Mouse (Mus musculus) heart, embryonic 12.5 days (tissue): ENCODE results near the gene Sox12. TPM values are rescaled to one million over a fixed set of nuclear protein-coding genes. Genes with fewer than 3 reads are reported as not detected.
"Not testable (repeated sequence)": the region's sequence is repeated elsewhere in the genome, so short reads cannot be mapped to it uniquely, and the experiment has no call there.

ENCODE experiments used
- ATAC-seq: fragments of 200-750 bp; cut with Nextera tagmentation; 2 replicates; pipeline ENCODE4 v1.8.0; 2017; ENCODE audit warnings: moderate TSS enrichment, moderate library complexity; ENCODE audit not compliant: insufficient number of reproducible peaks, low FRiP score
- H3K27ac ChIP-seq: fragments of 300-500 bp; sonication (generic); 2 replicates; pipeline ENCODE4 v1.5.1; 2016; ENCODE audit warnings: mild to moderate bottlenecking, moderate library complexity; ENCODE audit not compliant: poor library complexity, severe bottlenecking
- H3K27me3 ChIP-seq: fragments of 300-500 bp; sonication (generic); replicated peaks from 2 replicates; pipeline ENCODE4 v1.6.1; 2016; ENCODE audit warnings: mild to moderate bottlenecking, moderate library complexity
- H3K36me3 ChIP-seq: fragments of 300-500 bp; sonication (generic); 2 replicates; pipeline ENCODE4 v1.6.1; 2016; ENCODE audit warnings: mild to moderate bottlenecking, moderate library complexity
- H3K4me1 ChIP-seq: fragments of 300-500 bp; sonication (generic); replicated peaks from 2 replicates; pipeline ENCODE4 v1.6.1; 2016; ENCODE audit warnings: mild to moderate bottlenecking
- H3K4me2 ChIP-seq: fragments of 300-500 bp; sonication (generic); 2 replicates; pipeline ENCODE4 v1.6.1; 2016; ENCODE audit warnings: mild to moderate bottlenecking, moderate library complexity
- H3K4me3 ChIP-seq: fragments of 300-500 bp; sonication (generic); 2 replicates; pipeline ENCODE4 v1.5.1; 2016; ENCODE audit warnings: mild to moderate bottlenecking
- H3K9ac ChIP-seq: fragments of 300-500 bp; sonication (generic); 2 replicates; pipeline ENCODE4 v1.6.1; 2016; ENCODE audit warnings: mild to moderate bottlenecking, moderate library complexity
- H3K9me3 ChIP-seq: fragments of 300-500 bp; sonication (generic); replicated peaks from 2 replicates; pipeline ENCODE4 v1.6.1; 2016; ENCODE audit warnings: mild to moderate bottlenecking, moderate library complexity
- WGBS: fragments of 180-500 bp; shearing (Covaris S2); methylation state at CpG from one replicate; pipeline ENCODE4 v1.1.7; 2016; 5-methylcytosine and 5-hydroxymethylcytosine counted together
- polyA plus RNA-seq: library from polyadenylated mRNA; unstranded; fragments of >200 nt; fragmentation: Nextera tagmentation; extraction: Ambion mirVana; gene quantifications from 2 replicates; pipeline ENCODE4 v1.2.1, GENCODE M21; 2016

The Sox12 gene
- 11.5 TPM in 2 replicates for polyA plus RNA-seq

DNA sequence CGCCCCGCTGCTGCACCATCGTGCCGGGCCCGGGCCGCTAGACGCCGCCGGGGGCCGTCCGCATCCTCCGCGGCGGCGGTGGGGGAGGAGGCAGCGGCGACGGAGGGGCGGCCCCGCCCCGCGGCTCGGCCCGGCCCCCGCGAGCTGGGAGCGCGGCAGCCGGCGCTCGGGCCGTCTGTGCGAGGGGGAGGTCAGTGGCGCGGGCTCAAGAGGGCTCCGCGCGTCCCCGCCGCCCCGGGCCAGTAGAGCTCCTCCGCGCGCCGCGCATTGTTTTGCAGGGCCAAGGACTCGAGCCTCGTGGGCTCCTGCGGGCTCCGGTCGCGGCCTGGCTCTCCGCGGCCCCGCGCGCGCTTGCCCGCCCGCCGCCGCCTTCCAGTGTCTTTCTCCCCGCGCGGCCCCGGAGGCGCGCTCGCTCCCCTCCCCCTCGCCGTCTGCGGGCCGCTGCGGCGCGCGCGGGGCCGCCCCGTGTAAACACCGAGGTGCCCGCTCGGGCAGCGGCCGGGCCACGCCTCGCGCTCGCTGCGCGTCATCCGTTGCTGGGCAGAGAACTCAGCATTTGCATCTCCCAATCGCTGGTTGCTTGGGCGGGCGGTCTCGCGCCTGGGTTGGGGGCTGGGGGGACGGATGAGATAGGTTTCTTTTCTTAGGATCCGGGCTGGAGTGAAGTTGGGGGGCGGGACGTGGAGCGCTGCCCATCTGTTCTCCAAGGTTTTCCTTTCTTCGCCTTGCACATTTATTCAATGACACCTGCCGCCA lies at the start of gene Sox12:
Sox12 (minus strand) TSS at position 384 of the 756 bp plus-strand sequence.
- peak within 1 kb of the TSS; percentile 94 for H3K4me2 ChIP-seq
- no peaks in the 10 kb centered on the region for H3K9me3 ChIP-seq
- H3K4me1 ChIP-seq = peaks cover 36% of the 10 kb centered on the region
- ATAC-seq = peak; percentile 69
- H3K36me3 ChIP-seq = peaks cover 11% of the 10 kb centered on the region; the same call in 1 of the 2 replicates
- WGBS = under 1% methylated on average over 77 of the region's 104 CpGs
- peak within 1 kb of the TSS; percentile 97 for H3K9ac ChIP-seq
- H3K27ac ChIP-seq = peak within 1 kb of the TSS; percentile 100
- no peaks in the 10 kb centered on the region for H3K27me3 ChIP-seq
- H3K4me3 ChIP-seq = peak within 1 kb of the TSS; percentile 75

- ATAC-seq = no peak
- H3K9ac ChIP-seq = no peak overlapping the region
- H3K27me3 ChIP-seq = 0 out of 2 replicates have a peak, but pooled peaks cover 4% of the 10 kb centered on the region
- peak overlapping the region; percentile 1; the same call in 1 of the 2 replicates for H3K4me2 ChIP-seq
- H3K36me3 ChIP-seq = no peaks in the 10 kb centered on the region; the same call in 1 of the 2 replicates
- no peaks in the 10 kb centered on the region for H3K9me3 ChIP-seq
- peaks cover 25% of the 10 kb centered on the region for H3K4me1 ChIP-seq
- no peak overlapping the region for H3K27ac ChIP-seq
- WGBS = 18% methylated on average over 5 of the region's 5 CpGs
- no peak overlapping the region for H3K4me3 ChIP-seq
Observed at GRCm38 (mm10) chr2:152447461-152447860, 49.6 kb upstream of the Sox12 start.

- H3K27ac ChIP-seq = no peak overlapping the region
- H3K4me2 ChIP-seq = no peak overlapping the region
- 34% methylated on average over 2 of the region's 2 CpGs for WGBS
- H3K4me1 ChIP-seq = peaks cover 25% of the 10 kb centered on the region
- H3K27me3 ChIP-seq = no peaks in the 10 kb centered on the region
- no peak overlapping the region for H3K9ac ChIP-seq
- H3K9me3 ChIP-seq = no peaks in the 10 kb centered on the region
- ATAC-seq = no peak
- H3K4me3 ChIP-seq = no peak overlapping the region
- no peaks in the 10 kb centered on the region; the same call in 1 of the 2 replicates for H3K36me3 ChIP-seq
Observed at GRCm38 (mm10) chr2:152446642-152447041, 48.8 kb upstream of the Sox12 start.

DNA sequence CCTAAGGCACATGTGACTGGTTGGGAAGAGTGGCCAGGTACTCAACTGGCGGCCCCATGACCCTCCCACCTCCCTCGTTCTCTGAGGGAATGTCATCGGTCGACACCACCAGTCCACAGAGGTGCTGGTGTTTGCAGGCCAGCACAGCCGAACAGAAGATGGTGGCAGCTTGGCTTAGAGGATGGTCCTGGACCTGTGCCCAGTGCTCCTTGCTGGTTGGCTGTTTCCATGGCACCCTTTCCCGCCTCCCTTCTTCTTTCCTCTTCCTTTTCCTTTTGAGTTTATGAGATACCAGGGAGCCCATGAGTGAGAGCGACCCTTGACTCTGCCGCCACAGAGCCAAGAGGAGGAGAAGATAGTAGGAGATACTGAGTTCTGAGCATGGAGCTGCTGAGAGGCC lies 45.4 kb upstream of the Sox12 start:
- no peak overlapping the region for H3K9ac ChIP-seq
- H3K36me3 ChIP-seq = no peaks in the 10 kb centered on the region; the same call in 1 of the 2 replicates
- H3K4me1 ChIP-seq = peaks cover 24% of the 10 kb centered on the region
- no peaks in the 10 kb centered on the region for H3K9me3 ChIP-seq
- no peak overlapping the region for H3K4me3 ChIP-seq
- no peak overlapping the region for H3K4me2 ChIP-seq
- 77% methylated on average over 8 of the region's 8 CpGs for WGBS
- no peaks in the 10 kb centered on the region for H3K27me3 ChIP-seq
- ATAC-seq = no peak
- no peak overlapping the region for H3K27ac ChIP-seq

DNA sequence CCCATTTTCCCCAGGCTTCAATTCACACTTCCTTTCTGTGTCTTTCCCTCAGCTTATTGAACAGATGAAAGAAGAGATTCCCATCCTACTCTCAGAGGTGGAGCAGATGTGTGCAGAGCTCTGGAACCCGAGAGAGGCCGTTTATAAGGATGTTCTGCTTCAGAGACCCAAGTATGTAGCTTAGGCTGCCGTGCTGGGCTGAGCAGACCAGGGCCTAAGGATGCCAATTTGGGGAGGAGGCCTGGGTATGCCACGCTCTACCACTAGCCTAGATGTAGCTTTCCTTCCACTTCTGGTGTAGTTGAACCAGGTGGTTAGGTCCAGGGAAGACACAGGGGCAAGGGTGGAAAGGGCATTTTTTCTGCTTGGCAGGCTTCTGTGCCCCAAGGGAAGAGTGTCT lies 44.5 kb upstream of the Sox12 start:
- Histone ChIP-seq H3K9me3 (no peaks in the 10 kb centered on the region), H3K27ac (no peak overlapping the region), H3K9ac (no peak overlapping the region), H3K36me3 (no peaks in the 10 kb centered on the region; the same call in 1 of the 2 replicates), H3K4me1 (peaks cover 19% of the 10 kb centered on the region), H3K4me3 (no peak overlapping the region), H3K4me2 (no peak overlapping the region), H3K27me3 (no peaks in the 10 kb centered on the region)
- 74% methylated on average over 4 of the region's 4 CpGs for WGBS
- no peak for ATAC-seq

- Histone ChIP-seq H3K9ac (no peak overlapping the region), H3K4me1 (peaks cover 26% of the 10 kb centered on the region), H3K27me3 (no peaks in the 10 kb centered on the region), H3K36me3 (no peaks in the 10 kb centered on the region; the same call in 1 of the 2 replicates), H3K4me3 (no peak overlapping the region), H3K4me2 (no peak overlapping the region), H3K9me3 (no peaks in the 10 kb centered on the region), H3K27ac (no peak overlapping the region)
- WGBS = 76% methylated on average over 2 of the region's 2 CpGs
- no peak for ATAC-seq
Observed at GRCm38 (mm10) chr2:152439833-152440232, 42.0 kb upstream of the Sox12 start.

- ATAC-seq = no peak
- H3K4me1 ChIP-seq = peaks cover 23% of the 10 kb centered on the region
- no peaks in the 10 kb centered on the region for H3K27me3 ChIP-seq
- H3K4me3 ChIP-seq = no peak overlapping the region
- no peaks in the 10 kb centered on the region for H3K9me3 ChIP-seq
- no peak overlapping the region for H3K9ac ChIP-seq
- H3K36me3 ChIP-seq = no peaks in the 10 kb centered on the region; the same call in 1 of the 2 replicates
- H3K27ac ChIP-seq = no peak overlapping the region
- H3K4me2 ChIP-seq = no peak overlapping the region
- WGBS = 61% methylated on average over 1 of the region's 1 CpGs
Observed at GRCm38 (mm10) chr2:152438963-152439362, 41.1 kb upstream of the Sox12 start.

- peak overlapping the region; percentile 94 for H3K27ac ChIP-seq
- 4% methylated on average over 23 of the region's 23 CpGs for WGBS
- peak overlapping the region; percentile 44; the same call in 1 of the 2 replicates for H3K9ac ChIP-seq
- ATAC-seq = peak; percentile 53; the same call in 1 of the 2 replicates
- H3K4me3 ChIP-seq = peak overlapping the region; percentile 37
- no peaks in the 10 kb centered on the region for H3K9me3 ChIP-seq
- H3K27me3 ChIP-seq = no peaks in the 10 kb centered on the region
- H3K4me1 ChIP-seq = peaks cover 23% of the 10 kb centered on the region
- H3K36me3 ChIP-seq = no peaks in the 10 kb centered on the region
- H3K4me2 ChIP-seq = peak overlapping the region; percentile 70
Observed at GRCm38 (mm10) chr2:152436983-152437860, 39.4 kb upstream of the Sox12 start.

- Histone ChIP-seq H3K27ac (peak overlapping the region; percentile 94), H3K9me3 (no peaks in the 10 kb centered on the region), H3K9ac (no peak overlapping the region), H3K4me3 (no peak overlapping the region), H3K27me3 (no peaks in the 10 kb centered on the region), H3K36me3 (no peaks in the 10 kb centered on the region), H3K4me1 (peaks cover 23% of the 10 kb centered on the region), H3K4me2 (peak overlapping the region; percentile 37; the same call in 1 of the 2 replicates)
- 36% methylated on average over 7 of the region's 7 CpGs for WGBS
- ATAC-seq = peak; percentile 71
Observed at GRCm38 (mm10) chr2:152436405-152436901, 38.6 kb upstream of the Sox12 start.

DNA sequence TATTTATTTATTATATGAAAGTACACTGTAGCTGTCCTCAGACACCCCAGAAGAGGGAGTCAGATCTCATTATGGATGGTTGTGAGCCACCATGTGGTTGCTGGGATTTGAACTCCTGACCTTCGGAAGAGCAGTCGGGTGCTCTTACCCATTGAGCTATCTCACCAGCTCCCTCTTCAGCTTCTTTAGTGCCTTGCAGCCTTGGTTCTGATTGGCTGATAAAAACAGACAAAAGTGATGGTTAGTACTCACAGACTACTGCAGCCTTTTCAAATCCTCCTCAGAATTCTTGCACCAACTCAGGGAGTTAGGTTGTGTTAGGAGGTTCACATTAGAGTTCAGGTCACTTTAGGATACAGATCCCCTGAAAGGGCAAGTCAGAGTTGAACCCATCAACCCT lies 30.6 kb upstream of the Sox12 start:
- ATAC-seq, H3K4me3 ChIP-seq, H3K9me3 ChIP-seq, H3K27ac ChIP-seq, H3K36me3 ChIP-seq, H3K27me3 ChIP-seq, H3K9ac ChIP-seq, H3K4me2 ChIP-seq: not testable (repeated sequence)
- H3K4me1 ChIP-seq = peaks cover 20% of the 10 kb centered on the region
- 92% methylated on average over 2 of the region's 2 CpGs for WGBS

DNA sequence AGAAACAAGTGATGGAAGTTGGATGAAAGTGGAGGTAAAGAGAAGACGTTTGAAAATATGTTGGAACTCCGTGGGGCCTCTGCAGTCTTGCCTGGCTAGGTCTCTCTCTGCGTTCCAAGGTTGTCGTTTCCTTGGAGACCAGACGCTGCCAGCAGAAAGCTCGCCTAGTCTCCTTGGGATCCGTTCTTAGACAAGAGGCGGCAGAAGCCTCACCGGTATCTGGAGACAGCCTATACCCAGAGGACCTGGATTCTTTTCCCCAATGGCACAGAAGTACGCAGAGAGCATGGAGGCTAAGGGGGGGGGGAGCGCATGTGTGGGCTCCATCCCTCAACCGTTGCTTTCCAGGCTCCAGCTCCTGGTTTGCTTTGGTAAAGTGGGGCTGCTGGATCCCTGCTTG lies 29.6 kb upstream of the Sox12 start:
- Histone ChIP-seq H3K9me3 (0 out of 2 replicates have a peak, but pooled peaks cover 5% of the 10 kb centered on the region), H3K4me1 (peaks cover 20% of the 10 kb centered on the region), H3K4me3 (peak overlapping the region; percentile 14), H3K4me2 (peak overlapping the region; percentile 61), H3K9ac (0 out of 2 replicates have a peak overlapping the region, but pooled peaks have one; percentile 33), H3K27ac (no peak overlapping the region), H3K36me3 (no peaks in the 10 kb centered on the region), H3K27me3 (no peaks in the 10 kb centered on the region)
- no peak for ATAC-seq
- WGBS = 10% methylated on average over 12 of the region's 12 CpGs
